Mouse (Mus musculus) neutrophil, adult 5-6 weeks (primary cell): ENCODE measurements around the gene Cacng5. TPM values are rescaled to one million over a fixed set of nuclear protein-coding genes. Genes with fewer than 3 reads are reported as not detected.
A peak's percentile ranks its signal among the peaks of the same experiment; 100 is the strongest.

Experiments
- ATAC-seq: fragments of 151-379, 151-347 bp; 2 replicates; pipeline ENCODE4 v1.8.0; 2017; ENCODE audit warnings: mild to moderate bottlenecking, moderate TSS enrichment; ENCODE audit not compliant: insufficient number of reproducible peaks, poor library complexity, low FRiP score, severe bottlenecking; ENCODE audit errors: extremely low read depth
- total RNA-seq: library from RNA; stranded (forward); fragments of 200-1000 nt; gene quantifications from 2 replicates; pipeline ENCODE4 v1.2.3, GENCODE M21; 2017

The Cacng5 gene
- total RNA-seq, 1 experiment from 2014 or later = not detected

- no peak for ATAC-seq
Observed at GRCm38 (mm10) chr11:107895635-107896034, 19.2 kb downstream of the Cacng5 start.

GRCm38 (mm10) chr11:107891377-107891776 lies 23.5 kb downstream of the Cacng5 start:
- no peak for ATAC-seq

- no peak for ATAC-seq
Observed at GRCm38 (mm10) chr11:107887342-107887741, 27.5 kb downstream of the Cacng5 start.

- ATAC-seq = no peak
Observed at GRCm38 (mm10) chr11:107876840-107877239, 38.0 kb downstream of the Cacng5 start.

GRCm38 (mm10) chr11:107875861-107876494 lies 38.9 kb downstream of the Cacng5 start:
- no peak for ATAC-seq

GRCm38 (mm10) chr11:107872743-107873142 lies 42.1 kb downstream of the Cacng5 start:
- ATAC-seq = no peak

- no peak for ATAC-seq
Observed at GRCm38 (mm10) chr11:107867509-107867908, 47.3 kb downstream of the Cacng5 start.

GRCm38 (mm10) chr11:107865128-107865527 lies 49.7 kb downstream of the Cacng5 start:
- ATAC-seq = no peak

- no peak for ATAC-seq
Observed at GRCm38 (mm10) chr11:107864024-107864423, 50.8 kb downstream of the Cacng5 start.

GRCm38 (mm10) chr11:107861738-107862137 lies 53.1 kb downstream of the Cacng5 start:
- ATAC-seq = no peak

- ATAC-seq = no peak
Observed at GRCm38 (mm10) chr11:107859871-107860270, 55.0 kb downstream of the Cacng5 start.

GRCm38 (mm10) chr11:107859288-107859687 lies 55.6 kb downstream of the Cacng5 start:
- 0 out of 2 replicates have a peak, but pooled peaks have one; percentile 43 for ATAC-seq

GRCm38 (mm10) chr11:107853088-107853487 lies 61.8 kb downstream of the Cacng5 start:
- ATAC-seq = no peak

- no peak for ATAC-seq
Observed at GRCm38 (mm10) chr11:107849621-107850020, 65.2 kb downstream of the Cacng5 start.

- ATAC-seq = no peak
Observed at GRCm38 (mm10) chr11:107844175-107844574, 70.7 kb downstream of the Cacng5 start.

GRCm38 (mm10) chr11:107833351-107834040 lies 81.4 kb downstream of the Cacng5 start:
- ATAC-seq = no peak

Other genes with a start within 250 kb of the Cacng5 start
- not detected in 2 replicates for gene Cacng1, start 198.5 kb downstream of the Cacng5 start, total RNA-seq
- not detected in 2 replicates for gene Cacng4, start 120.5 kb downstream of the Cacng5 start, total RNA-seq